Mouse (Mus musculus) CD4-positive, CD25-positive, alpha-beta regulatory T cell, adult 4 months (primary cell): ENCODE results near the gene Kantr. TPM values are rescaled to one million over a fixed set of nuclear protein-coding genes. Genes with fewer than 3 reads are reported as not detected.
"Not testable (repeated sequence)": the region's sequence is repeated elsewhere in the genome, so short reads cannot be mapped to it uniquely, and the experiment has no call there.

Experiments used
- ATAC-seq: one replicate; pipeline ENCODE4 v1.8.0; 2017
- polyA plus RNA-seq, 2 experiments: library from polyadenylated mRNA; unstranded; fragments of 100-300 nt; shearing (Covaris generic); gene quantifications; one replicate each; pipeline ENCODE4 v1.2.1; 2017

The Kantr gene
- 10 to 100 TPM; 32.5 to 41.2 TPM for polyA plus RNA-seq

- ATAC-seq = peak; percentile 99
Observed at GRCm38 (mm10) chrX:152326996-152327688, at the start of gene Kantr. Gene Kantr (minus strand): TSS chrX:152327495.

DNA sequence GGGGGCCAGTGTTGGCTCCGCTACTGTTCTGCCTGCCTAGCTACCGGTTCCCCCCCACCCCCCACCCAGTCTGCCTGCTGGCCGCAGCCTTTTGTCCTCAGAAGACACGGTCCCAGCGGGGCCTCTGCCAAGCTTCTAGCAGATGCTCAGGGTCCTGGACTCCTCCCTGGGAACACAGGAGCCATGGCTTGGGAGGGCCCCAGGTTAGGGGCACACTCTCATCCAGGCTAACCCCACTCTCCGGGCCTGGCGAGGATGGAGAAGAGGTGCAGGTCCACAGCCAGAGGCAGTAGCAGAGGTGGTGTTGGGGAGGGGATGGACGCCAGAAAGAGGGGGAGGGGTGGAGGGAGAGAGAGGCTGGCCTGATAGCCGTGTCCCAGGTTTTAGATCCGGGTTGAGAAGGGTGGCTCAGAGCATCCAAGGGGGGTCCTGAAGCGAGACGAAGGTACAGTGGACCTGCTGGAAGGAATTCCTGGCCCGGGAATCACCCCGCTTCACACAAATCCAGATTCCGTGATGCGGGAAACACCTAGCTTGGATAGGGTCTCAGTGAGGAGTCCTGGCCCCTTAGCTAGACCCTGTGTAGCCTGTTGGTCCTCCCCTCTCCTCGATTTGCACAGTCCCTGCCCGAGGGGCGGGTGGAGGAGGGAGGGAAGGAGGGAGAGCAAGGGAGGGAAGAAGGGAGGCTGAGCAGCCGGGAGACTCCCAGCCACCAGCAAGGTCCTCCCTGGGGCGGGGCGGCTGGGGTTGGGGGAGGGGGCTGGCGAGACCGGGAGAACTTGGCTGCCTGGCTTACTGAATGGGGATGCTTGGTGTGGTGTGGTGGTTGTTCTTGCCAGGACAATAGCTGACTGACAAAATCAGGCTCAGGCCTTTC lies 41.3 kb upstream of the Kantr start, which contains the start of gene Gpr173:
Gene Gpr173, minus strand, starts transcription at position 308 of the 877 bp plus-strand sequence.
- ATAC-seq = no peak

GRCm38 (mm10) chrX:152368054-152368396 lies 40.7 kb upstream of the Kantr start:
- ATAC-seq = no peak

DNA sequence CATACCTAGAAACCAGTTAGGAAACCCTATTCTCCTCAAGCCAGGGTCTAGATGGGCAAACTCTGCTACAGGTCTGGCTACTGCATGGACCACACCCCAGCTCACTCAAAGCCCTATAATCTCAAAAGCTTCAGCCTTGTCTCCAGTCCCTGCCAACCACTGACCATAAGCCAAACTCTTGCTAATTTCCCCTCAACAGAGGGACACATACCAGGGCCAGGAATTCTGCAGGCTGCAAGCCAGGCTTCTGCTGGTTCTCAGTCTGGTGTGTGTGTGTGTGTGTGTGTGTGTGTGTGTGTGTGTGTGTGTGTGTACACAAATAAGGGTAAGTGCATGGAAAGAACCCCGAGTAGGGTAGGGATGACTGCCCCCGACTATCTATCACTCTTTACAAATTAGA lies 39.1 kb upstream of the Kantr start:
- ATAC-seq = no peak

DNA sequence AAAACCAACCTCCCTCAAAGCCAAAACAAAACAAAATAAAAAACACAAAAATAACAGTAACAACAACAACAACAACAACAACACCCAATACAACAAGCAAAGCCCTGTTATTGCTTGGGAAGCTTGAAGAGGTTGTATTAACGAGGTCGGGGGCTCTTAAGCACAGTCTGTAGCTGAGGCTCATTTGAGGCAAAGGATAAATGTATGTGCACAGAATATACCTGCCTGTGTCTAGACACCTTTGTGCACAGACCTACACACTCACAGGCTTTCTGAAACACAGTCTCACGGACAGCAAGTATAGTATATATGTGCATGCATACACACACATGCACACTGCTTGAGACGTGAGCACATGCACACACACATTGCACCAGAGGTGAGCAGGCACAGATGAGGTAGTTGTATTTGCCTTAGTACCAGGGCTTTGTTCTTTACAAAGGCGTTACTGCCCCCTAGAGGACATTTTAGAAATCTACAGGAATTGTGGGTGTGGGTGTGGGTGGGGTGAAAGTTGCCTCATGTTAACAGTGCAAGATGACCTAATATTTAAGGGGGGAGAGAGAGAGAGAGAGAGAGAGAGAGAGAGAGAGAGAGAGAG lies 25.4 kb upstream of the Kantr start:
- ATAC-seq = peak; percentile 88

GRCm38 (mm10) chrX:152347041-152347440 lies 19.7 kb upstream of the Kantr start:
- no peak for ATAC-seq

DNA sequence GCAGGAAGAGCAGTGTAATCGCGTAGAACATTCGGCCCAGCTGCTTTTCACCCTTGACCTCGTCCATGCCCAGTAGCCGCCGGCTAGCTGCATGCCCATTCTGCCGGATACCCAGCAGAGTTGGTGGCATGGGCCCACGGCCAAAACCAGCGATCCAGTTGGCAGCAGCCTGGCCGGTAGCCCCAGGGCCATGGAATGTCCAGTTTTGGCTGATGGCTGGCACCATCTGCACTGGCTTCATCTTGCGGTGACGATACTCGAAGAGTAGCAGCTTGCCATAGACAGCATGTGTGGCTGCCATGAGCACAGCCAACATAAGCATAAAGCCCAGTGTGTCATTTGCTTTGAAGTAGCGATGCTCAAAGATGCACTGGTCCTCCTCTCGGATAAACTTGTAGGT lies 19.3 kb upstream of the Kantr start:
- ATAC-seq = no peak

DNA sequence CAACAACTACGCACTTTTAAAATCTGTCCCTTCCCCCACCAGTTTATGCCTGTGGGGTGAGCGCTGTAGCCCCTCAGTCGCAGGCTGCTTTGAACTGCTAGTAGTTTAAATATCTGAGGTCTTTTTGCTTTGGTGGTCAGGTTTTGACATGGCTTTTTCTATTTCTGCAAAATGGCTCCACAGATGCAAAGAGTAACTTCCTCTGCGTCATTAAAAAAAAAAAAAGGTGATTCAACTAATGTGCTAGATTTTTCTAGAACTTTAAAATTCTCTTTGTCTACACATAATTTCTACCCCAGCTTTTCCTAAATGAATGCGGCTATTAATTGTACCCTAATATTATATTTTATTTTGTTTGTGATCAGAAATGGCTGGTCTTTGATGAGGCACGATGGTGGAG lies 15.6 kb upstream of the Kantr start:
- peak; percentile 3 for ATAC-seq

GRCm38 (mm10) chrX:152342358-152342901 lies 15.1 kb upstream of the Kantr start, which contains the start of gene Tspyl2:
Gene Tspyl2 (minus strand): TSS chrX:152342425.
- ATAC-seq = peak; percentile 89

GRCm38 (mm10) chrX:152341496-152341895 lies 14.2 kb upstream of the Kantr start:
- ATAC-seq = no peak

GRCm38 (mm10) chrX:152336546-152337332 lies 9.4 kb upstream of the Kantr start:
- ATAC-seq = peak; percentile 95

DNA sequence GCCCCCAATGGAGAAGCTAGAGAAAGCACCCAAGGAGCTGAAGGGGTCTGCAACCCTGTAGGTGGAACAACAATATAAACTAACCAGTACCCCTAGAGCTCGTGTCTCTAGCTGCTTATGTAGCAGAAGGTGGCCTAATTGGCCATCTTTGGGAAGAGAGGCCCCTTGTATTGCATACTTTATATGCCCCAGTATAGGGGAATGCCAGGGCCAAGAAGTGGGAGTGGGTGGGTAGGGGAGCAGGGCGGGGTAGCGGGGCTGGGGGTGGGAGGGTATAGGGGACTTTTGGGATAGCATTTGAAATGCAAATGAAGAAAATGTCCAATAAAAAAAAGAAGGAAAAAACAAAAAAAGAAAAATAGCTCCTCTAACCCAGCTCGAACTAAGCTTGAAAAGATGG lies 8.8 kb upstream of the Kantr start:
- not testable (repeated sequence) for ATAC-seq

GRCm38 (mm10) chrX:152329400-152329799 lies 2.1 kb upstream of the Kantr start:
- not testable (repeated sequence) for ATAC-seq

DNA sequence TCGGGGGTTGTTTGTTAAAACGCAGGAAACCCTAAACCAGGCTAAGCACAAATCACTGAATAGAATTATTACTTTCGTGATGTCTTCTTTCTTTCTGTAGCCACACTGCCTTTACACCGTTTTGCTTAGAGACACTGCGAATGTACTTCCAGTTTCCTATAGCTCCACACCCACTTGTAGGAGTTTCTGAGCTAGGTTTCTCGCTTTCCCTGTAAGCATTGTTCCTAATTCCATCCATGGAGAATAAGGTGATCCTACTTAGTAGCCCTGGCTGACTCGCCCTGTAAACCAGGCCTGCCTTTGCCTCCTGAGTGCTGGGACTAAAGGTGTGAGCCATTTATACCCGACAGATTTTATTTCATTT lies 376 bp upstream of the Kantr start:
- ATAC-seq = no peak

DNA sequence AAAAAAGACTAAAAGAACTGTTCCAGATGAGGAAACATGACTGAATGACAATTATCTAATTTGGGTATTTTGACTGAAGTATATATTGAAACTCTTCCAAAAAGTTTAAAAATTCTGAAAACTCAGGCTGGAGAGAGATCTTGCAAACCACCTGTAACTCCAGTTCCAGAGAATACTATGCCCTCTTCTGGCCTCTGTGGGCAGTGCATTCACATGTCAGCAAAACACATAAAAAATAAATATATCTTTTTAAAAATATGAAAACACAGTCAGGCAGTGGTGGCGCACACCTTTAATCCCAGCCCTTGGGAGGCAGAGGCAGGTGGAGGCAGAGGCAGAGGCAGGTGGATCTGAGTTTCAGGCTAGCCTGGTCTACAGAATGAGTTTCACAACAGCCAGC lies 3.7 kb downstream of the Kantr start:
- ATAC-seq = no peak

GRCm38 (mm10) chrX:152322776-152323175 lies 4.5 kb downstream of the Kantr start:
- no peak for ATAC-seq

DNA sequence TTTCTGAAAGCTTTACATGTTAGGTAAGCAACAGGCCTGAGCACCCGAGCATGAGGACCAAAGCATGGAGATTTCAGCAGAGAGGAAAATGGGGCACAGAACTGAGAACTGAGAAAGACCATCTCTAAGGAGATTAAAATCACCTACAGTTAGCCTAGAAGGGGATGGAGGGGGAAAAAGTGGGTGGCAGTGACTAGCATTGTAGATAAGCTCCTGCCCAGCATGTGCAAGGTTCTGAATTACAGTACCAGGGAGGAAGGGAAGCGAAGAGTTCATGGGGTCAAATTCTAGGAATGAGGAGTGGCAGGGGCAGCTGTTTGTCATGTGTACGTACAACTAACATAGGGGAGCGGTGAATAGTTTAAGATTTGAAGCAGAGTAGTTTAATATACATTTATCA lies 6.8 kb downstream of the Kantr start:
- no peak for ATAC-seq

DNA sequence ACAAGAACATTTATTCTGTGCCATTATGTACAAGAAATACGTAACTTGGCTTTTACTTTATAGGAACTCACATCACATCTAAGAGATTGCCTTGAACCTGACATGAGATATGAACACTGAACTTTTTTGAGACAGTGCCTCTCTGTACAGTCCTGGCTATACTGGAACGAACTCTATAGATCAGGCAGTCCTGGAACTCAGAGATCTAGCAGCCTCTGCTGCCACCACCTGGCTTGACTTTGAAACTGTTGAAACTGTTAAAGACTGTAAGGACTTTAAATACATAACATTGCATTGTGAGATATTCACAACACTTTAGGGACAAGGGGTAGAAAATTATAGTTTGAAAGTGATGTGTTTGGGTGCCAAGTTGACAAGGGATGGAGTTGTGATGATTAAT lies 19.4 kb downstream of the Kantr start:
- peak; percentile 54 for ATAC-seq

DNA sequence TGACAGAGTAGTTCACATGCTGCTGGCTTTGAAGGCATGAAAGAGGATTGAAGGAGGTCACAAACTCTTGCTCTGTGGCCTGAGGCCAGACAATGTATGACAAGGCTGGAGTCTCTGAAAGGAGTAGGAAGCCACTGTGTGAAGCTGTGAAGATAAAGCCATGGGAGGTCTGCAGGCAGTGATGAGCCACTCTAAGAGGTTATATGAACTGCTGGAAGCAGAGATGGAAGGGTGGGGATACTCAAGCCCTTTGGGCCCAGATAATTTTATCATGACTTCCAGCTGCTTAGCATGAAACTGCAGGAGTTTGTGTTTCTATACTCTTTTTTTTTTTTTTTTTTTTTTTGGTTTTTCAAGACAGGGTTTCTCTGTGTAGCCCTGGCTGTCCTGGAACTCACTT lies 19.9 kb downstream of the Kantr start:
- no peak for ATAC-seq

- no peak for ATAC-seq
Observed at GRCm38 (mm10) chrX:152306224-152306623, 21.1 kb downstream of the Kantr start.

DNA sequence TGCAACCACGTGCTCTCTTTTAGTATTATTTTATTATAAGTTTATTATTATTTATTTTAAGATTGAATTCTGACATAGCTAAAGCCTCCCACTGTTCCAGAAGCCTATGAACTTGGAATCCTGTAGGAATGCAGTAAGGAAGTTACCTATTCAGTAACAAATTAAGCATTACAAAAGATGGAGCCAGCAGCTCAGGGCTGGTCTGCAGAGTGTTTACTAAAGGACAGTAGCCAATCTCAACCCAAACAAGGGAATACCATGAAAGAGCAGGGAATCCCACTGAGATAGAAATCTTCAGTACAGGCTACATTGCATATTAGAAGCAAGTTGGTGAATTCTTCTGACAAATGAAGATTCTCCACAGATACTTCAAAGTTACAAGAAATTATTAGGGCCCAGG lies 40.3 kb downstream of the Kantr start:
- ATAC-seq = not testable (repeated sequence)

DNA sequence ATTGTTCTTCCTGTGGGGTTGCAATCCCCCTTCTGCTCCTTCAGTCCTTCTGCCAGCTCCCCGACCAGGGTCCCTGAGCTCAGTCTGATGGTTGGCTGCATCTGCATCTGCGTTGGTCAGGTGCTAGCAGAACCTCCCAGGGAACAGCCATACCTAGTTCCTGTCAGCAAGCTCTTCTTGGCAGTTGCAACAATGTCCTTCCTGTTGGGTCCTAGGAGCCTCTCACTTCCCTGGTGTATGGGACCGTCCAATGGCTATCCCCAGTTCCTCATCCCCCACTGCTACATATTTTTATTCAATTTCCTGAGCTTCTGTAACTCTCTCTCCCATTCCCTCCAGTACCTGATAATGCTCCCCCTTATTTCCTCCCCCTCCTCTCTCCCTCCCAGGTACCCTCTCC lies 42.5 kb downstream of the Kantr start:
- ATAC-seq = no peak
